Mouse (Mus musculus) liver, embryonic 12.5 days (tissue): ENCODE data around the gene Trabd2b. TPM values are rescaled to one million over a fixed set of nuclear protein-coding genes. Genes with fewer than 3 reads are reported as not detected.

Experiments
- ATAC-seq: fragments of 200-750 bp; cut with Nextera tagmentation; 2 replicates; pipeline ENCODE4 v1.8.0; 2017; ENCODE audit warnings: moderate number of reproducible peaks, mild to moderate bottlenecking, moderate library complexity
- H3K27ac ChIP-seq: fragments of 300-500 bp; sonication (generic); 2 replicates; pipeline ENCODE4 v1.5.1; 2016; ENCODE audit warnings: mild to moderate bottlenecking
- H3K27me3 ChIP-seq: fragments of 300-500 bp; sonication (generic); replicated peaks from 2 replicates; pipeline ENCODE4 v1.6.1; 2016; ENCODE audit warnings: mild to moderate bottlenecking, moderate library complexity
- H3K36me3 ChIP-seq: fragments of 300-500 bp; sonication (generic); 2 replicates; pipeline ENCODE4 v1.6.1; 2016; ENCODE audit warnings: mild to moderate bottlenecking, moderate library complexity
- H3K4me1 ChIP-seq: fragments of 300-500 bp; sonication (generic); 2 replicates; pipeline ENCODE4 v1.6.1; 2016
- H3K4me2 ChIP-seq: fragments of 300-500 bp; sonication (generic); 2 replicates; pipeline ENCODE4 v1.6.1; 2016; ENCODE audit warnings: mild to moderate bottlenecking, moderate library complexity
- H3K4me3 ChIP-seq: fragments of 300-500 bp; sonication (generic); 2 replicates; pipeline ENCODE4 v1.5.1; 2016; ENCODE audit warnings: mild to moderate bottlenecking, moderate library complexity
- H3K9ac ChIP-seq: fragments of 300-500 bp; sonication (generic); 2 replicates; pipeline ENCODE4 v1.6.1; 2016; ENCODE audit warnings: mild to moderate bottlenecking, moderate library complexity
- H3K9me3 ChIP-seq: fragments of 300-500 bp; sonication (generic); replicated peaks from 2 replicates; pipeline ENCODE4 v1.6.1; 2016; ENCODE audit warnings: mild to moderate bottlenecking, moderate library complexity
- WGBS: fragments of 180-500 bp; shearing (Covaris S2); methylation state at CpG from one replicate; pipeline ENCODE4 v1.1.7; 2016; ENCODE audit not compliant: insufficient replicate concordance; 5-methylcytosine and 5-hydroxymethylcytosine counted together
- polyA plus RNA-seq: library from polyadenylated mRNA; unstranded; fragments of >200 nt; fragmentation: Nextera tagmentation; extraction: Ambion mirVana; gene quantifications from 2 replicates; pipeline ENCODE4 v1.2.1, GENCODE M21; 2016

The Trabd2b gene
- polyA plus RNA-seq, 1 experiment from 2014 or later = 0.38 TPM

- WGBS = 51% methylated on average over 11 of the region's 11 CpGs
- H3K4me3 ChIP-seq = no peak overlapping the region
- ATAC-seq = no peak
- no peak overlapping the region for H3K27ac ChIP-seq
- no peaks in the 10 kb centered on the region for H3K27me3 ChIP-seq
- H3K9me3 ChIP-seq = no peaks in the 10 kb centered on the region
- H3K4me2 ChIP-seq = no peak overlapping the region
- no peaks in the 10 kb centered on the region for H3K36me3 ChIP-seq
- no peaks in the 10 kb centered on the region for H3K4me1 ChIP-seq
- no peak overlapping the region for H3K9ac ChIP-seq
Observed at GRCm38 (mm10) chr4:114504227-114505041, 97.9 kb downstream of the Trabd2b start.

- Histone ChIP-seq H3K4me1 (no peaks in the 10 kb centered on the region), H3K36me3 (no peaks in the 10 kb centered on the region), H3K9ac (no peak overlapping the region), H3K27me3 (no peaks in the 10 kb centered on the region), H3K9me3 (no peaks in the 10 kb centered on the region), H3K4me2 (no peak overlapping the region), H3K4me3 (no peak overlapping the region), H3K27ac (no peak overlapping the region)
- ATAC-seq = no peak
- 66% methylated on average over 6 of the region's 6 CpGs for WGBS
Observed at GRCm38 (mm10) chr4:114509601-114510000, 103.1 kb downstream of the Trabd2b start.

- H3K27me3 ChIP-seq = no peaks in the 10 kb centered on the region
- no peak overlapping the region for H3K4me2 ChIP-seq
- 67% methylated on average over 3 of the region's 3 CpGs for WGBS
- no peaks in the 10 kb centered on the region for H3K4me1 ChIP-seq
- H3K36me3 ChIP-seq = no peaks in the 10 kb centered on the region
- no peak for ATAC-seq
- no peaks in the 10 kb centered on the region for H3K9me3 ChIP-seq
- H3K4me3 ChIP-seq = no peak overlapping the region
- H3K27ac ChIP-seq = no peak overlapping the region
- H3K9ac ChIP-seq = no peak overlapping the region
Observed at GRCm38 (mm10) chr4:114511649-114512048, 105.1 kb downstream of the Trabd2b start.

- Histone ChIP-seq H3K27ac (no peak overlapping the region), H3K4me3 (no peak overlapping the region), H3K36me3 (no peaks in the 10 kb centered on the region), H3K9ac (no peak overlapping the region), H3K4me2 (no peak overlapping the region), H3K9me3 (no peaks in the 10 kb centered on the region), H3K27me3 (no peaks in the 10 kb centered on the region), H3K4me1 (no peaks in the 10 kb centered on the region)
- no peak for ATAC-seq
Observed at GRCm38 (mm10) chr4:114513149-114513548, 106.6 kb downstream of the Trabd2b start.

- Histone ChIP-seq H3K9me3 (no peaks in the 10 kb centered on the region), H3K4me1 (no peaks in the 10 kb centered on the region), H3K4me3 (no peak overlapping the region), H3K27ac (no peak overlapping the region), H3K27me3 (no peaks in the 10 kb centered on the region), H3K36me3 (no peaks in the 10 kb centered on the region), H3K4me2 (no peak overlapping the region), H3K9ac (no peak overlapping the region)
- WGBS = 43% methylated on average over 5 of the region's 5 CpGs
- ATAC-seq = no peak
Observed at GRCm38 (mm10) chr4:114515330-114515771, 108.8 kb downstream of the Trabd2b start.

- Histone ChIP-seq H3K36me3 (no peaks in the 10 kb centered on the region), H3K27ac (no peak overlapping the region), H3K4me3 (no peak overlapping the region), H3K4me2 (no peak overlapping the region), H3K9ac (no peak overlapping the region), H3K27me3 (no peaks in the 10 kb centered on the region), H3K4me1 (no peaks in the 10 kb centered on the region), H3K9me3 (no peaks in the 10 kb centered on the region)
- no peak for ATAC-seq
- WGBS = 38% methylated on average over 4 of the region's 4 CpGs
Observed at GRCm38 (mm10) chr4:114516651-114517050, 110.1 kb downstream of the Trabd2b start.

GRCm38 (mm10) chr4:114518061-114518460 is 111.5 kb downstream of the Trabd2b start:
- no peak for ATAC-seq
- 56% methylated on average over 3 of the region's 3 CpGs for WGBS
- H3K27ac ChIP-seq = no peak overlapping the region

GRCm38 (mm10) chr4:114518571-114518970 is 112.0 kb downstream of the Trabd2b start:
- WGBS = 71% methylated on average over 1 of the region's 1 CpGs
- H3K9me3 ChIP-seq = no peaks in the 10 kb centered on the region
- no peaks in the 10 kb centered on the region for H3K27me3 ChIP-seq
- no peak overlapping the region for H3K4me2 ChIP-seq
- no peak overlapping the region for H3K4me3 ChIP-seq
- no peak overlapping the region for H3K9ac ChIP-seq
- H3K36me3 ChIP-seq = no peaks in the 10 kb centered on the region
- H3K27ac ChIP-seq = no peak overlapping the region
- ATAC-seq = no peak
- no peaks in the 10 kb centered on the region for H3K4me1 ChIP-seq

More at GRCm38 (mm10) chr4:114518061-114518460, 111.5 kb downstream of the Trabd2b start:
- Histone ChIP-seq H3K27me3 (no peaks in the 10 kb centered on the region), H3K4me1 (no peaks in the 10 kb centered on the region), H3K4me3 (no peak overlapping the region), H3K9me3 (no peaks in the 10 kb centered on the region), H3K4me2 (no peak overlapping the region), H3K9ac (no peak overlapping the region), H3K36me3 (no peaks in the 10 kb centered on the region)

- ATAC-seq = no peak
- H3K27me3 ChIP-seq = no peaks in the 10 kb centered on the region
- H3K27ac ChIP-seq = no peak overlapping the region
- H3K4me1 ChIP-seq = no peaks in the 10 kb centered on the region
- 64% methylated on average over 4 of the region's 4 CpGs for WGBS
- H3K36me3 ChIP-seq = no peaks in the 10 kb centered on the region
- no peak overlapping the region for H3K4me2 ChIP-seq
- H3K9me3 ChIP-seq = no peaks in the 10 kb centered on the region
- H3K4me3 ChIP-seq = no peak overlapping the region
- no peak overlapping the region for H3K9ac ChIP-seq
Observed at GRCm38 (mm10) chr4:114519321-114519720, 112.8 kb downstream of the Trabd2b start.

- H3K4me1 ChIP-seq = no peaks in the 10 kb centered on the region
- H3K9me3 ChIP-seq = no peaks in the 10 kb centered on the region
- H3K4me2 ChIP-seq = no peak overlapping the region
- no peak overlapping the region for H3K4me3 ChIP-seq
- WGBS = 50% methylated on average over 3 of the region's 3 CpGs
- no peaks in the 10 kb centered on the region for H3K36me3 ChIP-seq
- no peak for ATAC-seq
- no peak overlapping the region for H3K27ac ChIP-seq
- H3K9ac ChIP-seq = no peak overlapping the region
- no peaks in the 10 kb centered on the region for H3K27me3 ChIP-seq
Observed at GRCm38 (mm10) chr4:114519966-114520365, 113.4 kb downstream of the Trabd2b start.

- Histone ChIP-seq H3K27me3 (no peaks in the 10 kb centered on the region), H3K36me3 (no peaks in the 10 kb centered on the region), H3K27ac (no peak overlapping the region), H3K4me3 (no peak overlapping the region), H3K4me2 (no peak overlapping the region), H3K4me1 (no peaks in the 10 kb centered on the region), H3K9ac (no peak overlapping the region), H3K9me3 (no peaks in the 10 kb centered on the region)
- WGBS = 52% methylated on average over 5 of the region's 5 CpGs
- ATAC-seq = no peak
Observed at GRCm38 (mm10) chr4:114523335-114524188, 117.0 kb downstream of the Trabd2b start.

- no peak overlapping the region for H3K9ac ChIP-seq
- H3K27me3 ChIP-seq = no peaks in the 10 kb centered on the region
- 62% methylated on average over 6 of the region's 6 CpGs for WGBS
- ATAC-seq = no peak
- H3K4me1 ChIP-seq = no peaks in the 10 kb centered on the region
- H3K36me3 ChIP-seq = no peaks in the 10 kb centered on the region
- H3K9me3 ChIP-seq = no peaks in the 10 kb centered on the region
- no peak overlapping the region for H3K27ac ChIP-seq
- H3K4me3 ChIP-seq = no peak overlapping the region
- H3K4me2 ChIP-seq = no peak overlapping the region
Observed at GRCm38 (mm10) chr4:114531591-114531990, 125.1 kb downstream of the Trabd2b start.
